Mouse (Mus musculus): ENCODE data around the gene Bhlhe41.

DNA sequence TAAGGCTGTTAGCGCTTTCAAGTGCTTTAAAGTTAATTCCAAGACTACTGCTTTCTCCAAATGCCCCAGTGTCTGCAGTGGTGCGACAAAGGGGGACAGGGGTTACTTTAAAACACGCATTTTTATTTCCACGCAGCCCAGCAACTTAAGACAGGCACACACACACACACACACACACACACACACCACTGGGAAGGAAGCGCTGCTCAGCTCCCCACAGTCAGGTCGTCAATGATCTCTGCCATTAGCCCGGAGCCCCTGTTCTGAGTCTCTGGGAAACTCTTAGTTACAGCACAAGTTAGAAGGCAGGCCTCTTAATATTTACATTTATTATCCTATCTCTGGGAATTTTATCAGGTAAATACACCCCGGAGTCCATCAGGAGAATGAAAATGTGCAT lies 1.2 kb downstream of the Bhlhe41 start:
- no peak for TF ChIP-seq CTCF (conservative IDR thresholded peaks at IDR 0.05; ENCODE audit: low read length)
- no peak for TF ChIP-seq POU5F1 (IDR thresholded peaks at IDR 0.05; ENCODE audit: borderline replicate concordance, low read length)
- TF ChIP-seq NANOG (IDR thresholded peaks at IDR 0.05; ENCODE audit: borderline replicate concordance, low read length) = no peak
